In the genomic region with DNA sequence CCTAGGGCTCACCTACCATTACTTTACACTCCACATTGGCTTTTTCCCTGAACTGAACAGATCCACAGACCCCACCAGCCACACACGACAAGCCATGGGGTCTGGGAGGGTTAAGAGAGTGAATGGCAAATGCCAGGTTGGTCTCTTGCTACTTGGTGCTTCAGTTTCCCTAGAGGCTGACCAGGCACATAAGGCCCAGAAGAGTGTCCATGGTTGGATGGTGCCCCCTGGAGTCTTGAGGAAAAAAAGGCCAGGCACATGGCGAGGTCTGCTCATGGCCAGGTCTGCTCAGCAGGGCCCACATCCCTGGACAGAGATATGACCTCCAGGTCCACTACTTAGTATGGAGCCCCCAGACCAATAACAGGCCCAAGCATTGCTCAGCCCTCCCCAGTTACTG, we compare ENCODE assay signal across 9 mouse cellular contexts. TPM values are rescaled to one million over a fixed set of nuclear protein-coding genes. Genes with fewer than 3 reads are reported as not detected.
DNase-seq lines count a peak whose midpoint lies in the region; ATAC-seq lines count a peak whose summit lies in the region.
"Had no signal": no experiment of that assay in that cellular context is flagged by ENCODE, and none has a peak within 500 bp of the region (broad histone marks: within the 10 kb centered on the region; RNA-seq: fewer than 3 reads in every experiment).

No protein-coding gene starts in this region.

- peak; percentile 73 for ATAC-seq in granulocyte monocyte progenitor cell, adult 5-6 weeks (replicated peaks; ENCODE audit: poor library complexity, severe bottlenecking)
- peak; percentile 71 for ATAC-seq in megakaryocyte progenitor cell, adult 5-6 weeks (replicated peaks; ENCODE audit: poor library complexity)

- peak; percentile 41 for DNase-seq in adrenal gland, postnatal 14 days
- DNase-seq in adrenal gland, postnatal 10 days, result no peak
- DNase-seq in ovary, postnatal 36 days (ENCODE audit: low spot score), result peak; percentile 34
- DNase-seq in ovary, postnatal 14 days (ENCODE audit: low spot score), result no peak
- DNase-seq in right cerebral cortex, postnatal 14 days, result no peak
- DNase-seq in layer of hippocampus, postnatal 10 days (ENCODE audit: low spot score in 2 of 2), result no peak

RNA-seq across cellular contexts. Expression of a gene that starts 0.9 kb away (rescaled TPM):
- total RNA-seq in adrenal gland, postnatal 14 days (2021), result 1.1 and 1.8 TPM in 2 replicates
- total RNA-seq in adrenal gland, postnatal 10 days (2021), result 1,000 to 10,000 TPM in 1 of 2 experiments, 100 to 1,000 TPM in 1; 272 to 1,179 TPM
- not detected in 2 replicates for total RNA-seq in granulocyte monocyte progenitor cell, adult 5-6 weeks (2014; fragmentation: Nextera tagmentation)
- not detected in 2 replicates for total RNA-seq in granulocyte monocyte progenitor cell, adult 5-6 weeks (2017)
- 0.20 TPM in 1 of 2 replicates, not detected in the other for total RNA-seq in megakaryocyte progenitor cell, adult 5-6 weeks (2015)
- not detected in 2 replicates for total RNA-seq in megakaryocyte progenitor cell, adult 5-6 weeks (2017)
- total RNA-seq in layer of hippocampus, postnatal 10 days (2021), result under 1 TPM; 0.82 to 0.96 TPM
- total RNA-seq: layer of hippocampus, postnatal 25 days had no signal

RNA-seq across cellular contexts. Expression of a gene that starts 34.7 kb away (rescaled TPM):
- 13.3 and 17.9 TPM in 2 replicates for total RNA-seq in adrenal gland, postnatal 14 days (2021)
- 10 to 100 TPM in 1 of 2 experiments, 1 to 10 TPM in 1; 5.1 to 15.8 TPM for total RNA-seq in adrenal gland, postnatal 10 days (2021)
- 20.4 and 53.9 TPM in 2 replicates for total RNA-seq in granulocyte monocyte progenitor cell, adult 5-6 weeks (2014; fragmentation: Nextera tagmentation)
- total RNA-seq in granulocyte monocyte progenitor cell, adult 5-6 weeks (2017), result 0.31 and 39.0 TPM in 2 replicates
- total RNA-seq in megakaryocyte progenitor cell, adult 5-6 weeks (2015), result 10.4 and 11.8 TPM in 2 replicates
- total RNA-seq in megakaryocyte progenitor cell, adult 5-6 weeks (2017), result 45.9 and 63.4 TPM in 2 replicates
- 10 to 100 TPM in 1 of 2 experiments, 1 to 10 TPM in 1; 8.4 to 12.9 TPM for total RNA-seq in layer of hippocampus, postnatal 10 days (2021)

RNA-seq across cellular contexts. Expression of a gene that starts 37.2 kb away (rescaled TPM):
- total RNA-seq in adrenal gland, postnatal 14 days (2021), result 20.4 and 52.3 TPM in 2 replicates
- 10 to 100 TPM; 26.7 to 39.3 TPM for total RNA-seq in adrenal gland, postnatal 10 days (2021)
- 41.4 and 58.5 TPM in 2 replicates for total RNA-seq in granulocyte monocyte progenitor cell, adult 5-6 weeks (2014; fragmentation: Nextera tagmentation)
- 50.3 and 51.9 TPM in 2 replicates for total RNA-seq in granulocyte monocyte progenitor cell, adult 5-6 weeks (2017)
- total RNA-seq in megakaryocyte progenitor cell, adult 5-6 weeks (2015), result 45.9 and 75.5 TPM in 2 replicates
- 65.5 and 67.5 TPM in 2 replicates for total RNA-seq in megakaryocyte progenitor cell, adult 5-6 weeks (2017)
- 1 to 10 TPM; 3.6 to 5.0 TPM for total RNA-seq in layer of hippocampus, postnatal 10 days (2021)

RNA-seq across cellular contexts. Expression of a gene that starts 56.2 kb away (rescaled TPM):
- 0.56 and 0.67 TPM in 2 replicates for total RNA-seq in adrenal gland, postnatal 14 days (2021)
- total RNA-seq in adrenal gland, postnatal 10 days (2021), result 100 to 1,000 TPM; 196 to 793 TPM
- 5.6 and 6.0 TPM in 2 replicates for total RNA-seq in granulocyte monocyte progenitor cell, adult 5-6 weeks (2014; fragmentation: Nextera tagmentation)
- total RNA-seq in granulocyte monocyte progenitor cell, adult 5-6 weeks (2017), result 3.0 and 8.1 TPM in 2 replicates
- 6.0 and 8.0 TPM in 2 replicates for total RNA-seq in megakaryocyte progenitor cell, adult 5-6 weeks (2015)
- 2.4 and 7.7 TPM in 2 replicates for total RNA-seq in megakaryocyte progenitor cell, adult 5-6 weeks (2017)
- not detected for total RNA-seq in layer of hippocampus, postnatal 10 days (2021)

Comparison
In these comparisons a context has a peak if more than half of its experiments do, and no peak if none do; other contexts are left out.
1. DNase-seq: peak in adrenal gland, postnatal 14 days (single experiment) and ovary, postnatal 36 days (single experiment); none in adrenal gland, postnatal 10 days (single experiment), ovary, postnatal 14 days (single experiment), right cerebral cortex, postnatal 14 days (single experiment) and layer of hippocampus, postnatal 10 days (0 of 2).
2. RNA of a gene that starts 0.9 kb away (total RNA-seq): 272 to 1,179 TPM in adrenal gland, postnatal 10 days; 1.1 to 1.8 TPM in adrenal gland, postnatal 14 days, 0.82 to 0.96 TPM in layer of hippocampus, postnatal 10 days, not detected in granulocyte monocyte progenitor cell, adult 5-6 weeks and 0.20 TPM in megakaryocyte progenitor cell, adult 5-6 weeks; every median in the first group is over 10 times any median in the second.